Mouse (Mus musculus) heart, embryonic 15.5 days (tissue): ENCODE data around the gene B3galt1. TPM values are rescaled to one million over a fixed set of nuclear protein-coding genes. Genes with fewer than 3 reads are reported as not detected.

Experiments
- ATAC-seq: fragments of 200-750 bp; cut with Nextera tagmentation; replicated peaks from 2 replicates; pipeline ENCODE4 v1.8.0; 2017; ENCODE audit warnings: low read depth, moderate TSS enrichment; ENCODE audit not compliant: insufficient number of reproducible peaks, insufficient read depth, low FRiP score
- H3K27ac ChIP-seq: fragments of 300-500 bp; sonication (generic); 2 replicates; pipeline ENCODE4 v1.5.1; 2015; ENCODE audit warnings: mild to moderate bottlenecking, inconsistent platforms
- H3K27me3 ChIP-seq: fragments of 300-500 bp; sonication (generic); 2 replicates; pipeline ENCODE4 v1.6.1; 2015; ENCODE audit warnings: inconsistent platforms
- H3K36me3 ChIP-seq: fragments of 300-500 bp; sonication (generic); 2 replicates; pipeline ENCODE4 v1.6.1; 2015; ENCODE audit warnings: mild to moderate bottlenecking, inconsistent platforms
- H3K4me1 ChIP-seq: fragments of 300-500 bp; sonication (generic); replicated peaks from 2 replicates; pipeline ENCODE4 v1.6.1; 2015; ENCODE audit warnings: inconsistent platforms
- H3K4me2 ChIP-seq: fragments of 300-500 bp; sonication (generic); 2 replicates; pipeline ENCODE4 v1.6.1; 2015; ENCODE audit warnings: inconsistent platforms, mild to moderate bottlenecking, moderate library complexity
- H3K4me3 ChIP-seq: fragments of 300-500 bp; sonication (generic); 2 replicates; pipeline ENCODE4 v1.5.1; 2015; ENCODE audit warnings: mild to moderate bottlenecking, inconsistent platforms
- H3K9ac ChIP-seq: fragments of 300-500 bp; sonication (generic); 2 replicates; pipeline ENCODE4 v1.6.1; 2015; ENCODE audit warnings: mild to moderate bottlenecking, inconsistent platforms
- H3K9me3 ChIP-seq: fragments of 300-500 bp; sonication (generic); replicated peaks from 2 replicates; pipeline ENCODE4 v1.6.1; 2016; ENCODE audit warnings: inconsistent platforms
- WGBS: fragments of 180-500 bp; shearing (Covaris S2); methylation state at CpG from one replicate; pipeline ENCODE4 v1.1.7; 2015; ENCODE audit warnings: mixed read lengths; 5-methylcytosine and 5-hydroxymethylcytosine counted together
- polyA plus RNA-seq: library from polyadenylated mRNA; unstranded; fragments of >200 nt; fragmentation: Nextera tagmentation; extraction: Ambion mirVana; gene quantifications from 2 replicates; pipeline ENCODE4 v1.2.1, GENCODE M21; 2015

B3galt1 gene
- polyA plus RNA-seq, 1 experiment from 2014 or later, result 7.6 TPM

- no peaks in the 10 kb centered on the region for H3K36me3 ChIP-seq
- no peaks in the 10 kb centered on the region for H3K27me3 ChIP-seq
- WGBS, result 86% methylated on average over 3 of the region's 3 CpGs
- no peak for ATAC-seq
- no peak overlapping the region for H3K4me3 ChIP-seq
- H3K4me2 ChIP-seq, result no peak overlapping the region
- no peak overlapping the region for H3K9ac ChIP-seq
- H3K9me3 ChIP-seq, result no peaks in the 10 kb centered on the region
- no peaks in the 10 kb centered on the region for H3K4me1 ChIP-seq
- H3K27ac ChIP-seq, result no peak overlapping the region
Measured at GRCm38 (mm10) chr2:67751585-67751984, 185.9 kb downstream of the B3galt1 start.

GRCm38 (mm10) chr2:67756507-67756906 is 190.8 kb downstream of the B3galt1 start:
- no peak for ATAC-seq
- 69% methylated on average over 6 of the region's 6 CpGs for WGBS
- Histone ChIP-seq H3K27me3 (no peaks in the 10 kb centered on the region), H3K27ac (no peak overlapping the region), H3K4me1 (no peaks in the 10 kb centered on the region), H3K4me3 (no peak overlapping the region), H3K4me2 (no peak overlapping the region), H3K36me3 (no peaks in the 10 kb centered on the region), H3K9me3 (no peaks in the 10 kb centered on the region), H3K9ac (no peak overlapping the region)

GRCm38 (mm10) chr2:67787536-67787935 is 221.9 kb downstream of the B3galt1 start:
- no peak overlapping the region for H3K27ac ChIP-seq
- WGBS, result 65% methylated on average over 3 of the region's 3 CpGs
- ATAC-seq, result no peak

GRCm38 (mm10) chr2:67797561-67797960 is 231.9 kb downstream of the B3galt1 start:
- 78% methylated on average over 4 of the region's 4 CpGs for WGBS
- Histone ChIP-seq H3K9me3 (no peaks in the 10 kb centered on the region), H3K9ac (no peak overlapping the region)

More at GRCm38 (mm10) chr2:67787536-67787935, 221.9 kb downstream of the B3galt1 start:
- Histone ChIP-seq H3K4me2 (no peak overlapping the region), H3K36me3 (no peaks in the 10 kb centered on the region), H3K9ac (no peak overlapping the region), H3K9me3 (no peaks in the 10 kb centered on the region), H3K4me3 (no peak overlapping the region), H3K4me1 (no peaks in the 10 kb centered on the region), H3K27me3 (no peaks in the 10 kb centered on the region)

GRCm38 (mm10) chr2:67799981-67800380 is 234.3 kb downstream of the B3galt1 start:
- Histone ChIP-seq H3K27ac (no peak overlapping the region), H3K4me3 (no peak overlapping the region), H3K27me3 (no peaks in the 10 kb centered on the region), H3K4me2 (no peak overlapping the region), H3K9ac (no peak overlapping the region), H3K4me1 (no peaks in the 10 kb centered on the region), H3K36me3 (no peaks in the 10 kb centered on the region), H3K9me3 (no peaks in the 10 kb centered on the region)
- WGBS, result 74% methylated on average over 3 of the region's 3 CpGs
- ATAC-seq, result no peak

More at GRCm38 (mm10) chr2:67797561-67797960, 231.9 kb downstream of the B3galt1 start:
- Histone ChIP-seq H3K27ac (no peak overlapping the region), H3K4me2 (no peak overlapping the region), H3K27me3 (no peaks in the 10 kb centered on the region), H3K4me3 (no peak overlapping the region), H3K4me1 (no peaks in the 10 kb centered on the region), H3K36me3 (no peaks in the 10 kb centered on the region)
- no peak for ATAC-seq

GRCm38 (mm10) chr2:67816149-67816548 is 250.5 kb downstream of the B3galt1 start:
- H3K27ac ChIP-seq, result no peak overlapping the region
- WGBS, result 69% methylated on average over 2 of the region's 2 CpGs
- H3K36me3 ChIP-seq, result no peaks in the 10 kb centered on the region
- H3K4me2 ChIP-seq, result no peak overlapping the region
- no peaks in the 10 kb centered on the region for H3K4me1 ChIP-seq
- H3K9me3 ChIP-seq, result no peaks in the 10 kb centered on the region
- H3K9ac ChIP-seq, result no peak overlapping the region
- no peaks in the 10 kb centered on the region for H3K27me3 ChIP-seq
- ATAC-seq, result no peak
- no peak overlapping the region for H3K4me3 ChIP-seq

GRCm38 (mm10) chr2:67818014-67818413 is 252.3 kb downstream of the B3galt1 start:
- Histone ChIP-seq H3K4me1 (no peaks in the 10 kb centered on the region), H3K4me3 (no peak overlapping the region), H3K9me3 (no peaks in the 10 kb centered on the region), H3K4me2 (no peak overlapping the region), H3K27ac (no peak overlapping the region), H3K36me3 (no peaks in the 10 kb centered on the region), H3K27me3 (no peaks in the 10 kb centered on the region), H3K9ac (no peak overlapping the region)
- WGBS, result 57% methylated on average over 2 of the region's 2 CpGs
- ATAC-seq, result no peak

- no peak overlapping the region for H3K4me3 ChIP-seq
- H3K27me3 ChIP-seq, result no peaks in the 10 kb centered on the region
- no peaks in the 10 kb centered on the region for H3K9me3 ChIP-seq
- no peak for ATAC-seq
- 72% methylated on average over 5 of the region's 5 CpGs for WGBS
- H3K9ac ChIP-seq, result no peak overlapping the region
- no peak overlapping the region for H3K27ac ChIP-seq
- H3K36me3 ChIP-seq, result no peaks in the 10 kb centered on the region
- no peaks in the 10 kb centered on the region for H3K4me1 ChIP-seq
- H3K4me2 ChIP-seq, result no peak overlapping the region
Measured at GRCm38 (mm10) chr2:67822360-67822759, 256.7 kb downstream of the B3galt1 start.

GRCm38 (mm10) chr2:67827697-67828096 is 262.0 kb downstream of the B3galt1 start:
- Histone ChIP-seq H3K36me3 (no peaks in the 10 kb centered on the region), H3K9ac (no peak overlapping the region), H3K4me1 (no peaks in the 10 kb centered on the region), H3K27me3 (no peaks in the 10 kb centered on the region), H3K27ac (no peak overlapping the region), H3K4me2 (no peak overlapping the region), H3K9me3 (no peaks in the 10 kb centered on the region), H3K4me3 (no peak overlapping the region)
- ATAC-seq, result 0 out of 2 replicates have a peak, but pooled peaks have one; percentile 35
- 58% methylated on average over 4 of the region's 4 CpGs for WGBS

- Histone ChIP-seq H3K9me3 (no peaks in the 10 kb centered on the region), H3K4me1 (no peaks in the 10 kb centered on the region)
Measured at GRCm38 (mm10) chr2:67829055-67829915, 263.6 kb downstream of the B3galt1 start.

GRCm38 (mm10) chr2:67847806-67848205 is 282.1 kb downstream of the B3galt1 start:
- ATAC-seq, result no peak
- no peaks in the 10 kb centered on the region for H3K36me3 ChIP-seq
- no peaks in the 10 kb centered on the region for H3K4me1 ChIP-seq
- H3K4me2 ChIP-seq, result no peak overlapping the region
- H3K9ac ChIP-seq, result no peak overlapping the region
- WGBS, result 85% methylated on average over 8 of the region's 8 CpGs
- no peak overlapping the region for H3K4me3 ChIP-seq
- H3K27ac ChIP-seq, result no peak overlapping the region
- no peaks in the 10 kb centered on the region for H3K9me3 ChIP-seq
- no peaks in the 10 kb centered on the region for H3K27me3 ChIP-seq

More at GRCm38 (mm10) chr2:67829055-67829915, 263.6 kb downstream of the B3galt1 start:
- no peak overlapping the region for H3K4me2 ChIP-seq
- no peak for ATAC-seq
- H3K27me3 ChIP-seq, result no peaks in the 10 kb centered on the region
- no peak overlapping the region; the same call in 1 of the 2 replicates for H3K27ac ChIP-seq
- WGBS, result 60% methylated on average over 5 of the region's 5 CpGs
- H3K4me3 ChIP-seq, result no peak overlapping the region
- H3K36me3 ChIP-seq, result no peaks in the 10 kb centered on the region
- no peak overlapping the region for H3K9ac ChIP-seq

- ATAC-seq, result no peak
- no peak overlapping the region for H3K4me3 ChIP-seq
- no peak overlapping the region for H3K4me2 ChIP-seq
- no peaks in the 10 kb centered on the region for H3K27me3 ChIP-seq
- H3K9me3 ChIP-seq, result no peaks in the 10 kb centered on the region
- 83% methylated on average over 3 of the region's 3 CpGs for WGBS
- H3K9ac ChIP-seq, result no peak overlapping the region
- H3K36me3 ChIP-seq, result no peaks in the 10 kb centered on the region
- no peak overlapping the region for H3K27ac ChIP-seq
- H3K4me1 ChIP-seq, result no peaks in the 10 kb centered on the region
Measured at GRCm38 (mm10) chr2:67850725-67851124, 285.1 kb downstream of the B3galt1 start.
